Mouse (Mus musculus): Measurements from ENCODE around the gene Tgfbr3. TPM values are rescaled to one million over a fixed set of nuclear protein-coding genes. Genes with fewer than 3 reads are reported as not detected.

Tgfbr3 gene
- polyA plus RNA-seq (2016; fragmentation: Nextera tagmentation; extraction: Ambion mirVana): 17.5 and 20.3 TPM in 2 replicates

DNA sequence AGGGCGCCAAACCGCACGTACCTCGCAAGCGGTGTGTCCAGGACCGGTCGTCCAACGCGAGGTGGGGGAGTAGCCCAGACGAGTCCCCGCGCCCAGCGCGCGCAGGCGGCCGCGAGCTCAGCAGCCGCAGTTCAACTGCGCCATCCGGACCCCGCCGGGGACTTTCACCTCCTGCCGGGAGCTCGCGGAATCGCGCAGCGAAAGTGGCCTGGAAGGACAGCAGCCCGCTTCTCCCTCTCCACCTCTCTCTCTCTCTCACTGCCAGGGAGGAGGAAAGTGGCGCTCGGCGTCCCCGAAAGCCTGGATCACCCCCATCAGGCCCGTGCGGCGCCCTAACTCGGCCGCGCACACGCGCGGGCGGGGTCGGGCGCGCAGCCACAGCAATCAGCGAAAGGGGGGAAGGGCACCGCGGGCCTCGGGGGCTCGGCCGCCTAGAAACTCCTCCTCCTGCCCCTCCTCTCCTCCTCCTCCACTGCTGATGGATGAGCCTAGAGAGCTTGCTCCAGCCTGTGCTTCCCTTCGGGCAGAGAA lies at the start of gene Tgfbr3:
Tgfbr3 (minus strand) TSS at position 396 of the 531 bp plus-strand sequence.
- peaks cover 25% of the 10 kb centered on the region for H3K4me1 ChIP-seq (replicated peaks)
- peak within 1 kb of the TSS; percentile 84 for H3K4me3 ChIP-seq (replicated peaks)
- no peaks in the 10 kb centered on the region for H3K9me3 ChIP-seq
- under 1% methylated on average over 54 of the region's 54 CpGs for WGBS
- peaks cover 30% of the 10 kb centered on the region for H3K27me3 ChIP-seq
- peak; percentile 90 for ATAC-seq (ENCODE audit: insufficient number of reproducible peaks, insufficient read depth, low FRiP score, low TSS enrichment, low read depth)
- peak within 1 kb of the TSS; percentile 85 for H3K9ac ChIP-seq (replicated peaks)
- H3K4me2 ChIP-seq: peak within 1 kb of the TSS; percentile 94
- peak within 1 kb of the TSS; percentile 90 for H3K27ac ChIP-seq
- H3K36me3 ChIP-seq: no peaks in the 10 kb centered on the region

DNA sequence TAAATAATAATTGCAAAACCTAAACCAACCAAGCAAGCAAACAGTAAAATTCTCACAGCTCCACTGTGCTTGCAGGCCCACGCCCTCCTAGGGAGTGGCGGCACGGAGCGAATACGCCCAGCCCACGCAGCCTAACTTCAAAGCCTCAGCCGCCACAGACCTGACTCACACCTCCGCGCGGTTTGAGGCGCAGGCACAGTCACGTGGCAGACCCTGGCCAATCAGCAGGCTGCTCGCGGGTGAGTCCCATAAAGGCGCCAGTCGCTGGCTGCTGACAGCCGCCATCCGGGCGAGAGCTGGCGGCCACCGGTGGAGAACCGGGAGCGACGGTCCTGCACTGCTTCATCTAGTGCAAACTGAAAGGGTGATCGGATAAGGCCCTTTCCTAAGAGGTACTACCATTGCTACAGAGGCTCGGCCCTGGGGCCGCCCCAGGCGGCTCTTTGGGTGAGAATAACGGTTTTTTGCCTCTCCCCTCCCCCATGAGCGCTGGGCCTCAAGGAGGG lies 41.5 kb upstream of the Tgfbr3 start, which contains the start of gene Brdt:
Brdt (plus strand) TSS at position 244 of the 506 bp plus-strand sequence.
- H3K4me3 ChIP-seq (replicated peaks): no peak within 1 kb of the TSS
- ATAC-seq (ENCODE audit: insufficient number of reproducible peaks, insufficient read depth, low FRiP score, low TSS enrichment, low read depth): no peak
- no peaks in the 10 kb centered on the region for H3K4me1 ChIP-seq (replicated peaks)
- no peaks in the 10 kb centered on the region for H3K9me3 ChIP-seq
- no peak within 1 kb of the TSS for H3K4me2 ChIP-seq
- no peaks in the 10 kb centered on the region for H3K36me3 ChIP-seq
- no peak within 1 kb of the TSS for H3K27ac ChIP-seq
- no peaks in the 10 kb centered on the region for H3K27me3 ChIP-seq
- 86% methylated on average over 30 of the region's 30 CpGs for WGBS
- no peak within 1 kb of the TSS for H3K9ac ChIP-seq (replicated peaks)

DNA sequence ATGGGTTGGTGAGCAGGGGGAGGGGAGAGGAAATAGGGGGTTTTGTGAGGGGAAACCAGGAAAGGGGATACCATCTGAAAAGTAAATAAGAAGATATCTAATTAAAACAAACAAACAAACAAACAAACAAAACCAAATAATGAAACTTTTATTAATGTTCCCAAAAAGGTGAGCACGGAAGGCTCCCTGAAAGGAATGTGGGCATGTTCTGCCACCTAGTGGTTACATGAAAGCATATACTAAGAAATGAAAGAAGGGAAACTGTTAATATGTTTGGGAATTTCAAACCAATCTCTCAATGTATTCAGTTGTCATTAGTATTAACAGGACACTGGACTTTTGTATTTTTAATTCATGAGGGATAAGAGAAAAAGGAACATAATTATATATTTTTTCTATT lies 31.3 kb upstream of the Tgfbr3 start:
- H3K4me1 ChIP-seq (replicated peaks): peaks cover 7% of the 10 kb centered on the region; the same call in 1 of the 2 replicates
- 3% methylated on average over 1 of the region's 1 CpGs for WGBS
- ATAC-seq (ENCODE audit: insufficient number of reproducible peaks, insufficient read depth, low FRiP score, low TSS enrichment, low read depth): no peak
- no peak overlapping the region for H3K9ac ChIP-seq (replicated peaks)
- no peak overlapping the region for H3K27ac ChIP-seq
- H3K36me3 ChIP-seq: no peaks in the 10 kb centered on the region
- no peak overlapping the region for H3K4me3 ChIP-seq (replicated peaks)
- H3K9me3 ChIP-seq: peaks cover 4% of the 10 kb centered on the region; the same call in 1 of the 2 replicates
- H3K4me2 ChIP-seq: no peak overlapping the region
- no peaks in the 10 kb centered on the region for H3K27me3 ChIP-seq

- Histone ChIP-seq H3K27ac (no peak overlapping the region), H3K27me3 (no peaks in the 10 kb centered on the region), H3K36me3 (no peaks in the 10 kb centered on the region), H3K9me3 (peaks cover 4% of the 10 kb centered on the region; the same call in 1 of the 2 replicates), H3K4me1 (replicated peaks) (peaks cover 7% of the 10 kb centered on the region; the same call in 1 of the 2 replicates), H3K4me3 (replicated peaks) (no peak overlapping the region), H3K9ac (replicated peaks) (no peak overlapping the region), H3K4me2 (no peak overlapping the region)
- 92% methylated on average over 7 of the region's 7 CpGs for WGBS
- ATAC-seq (ENCODE audit: insufficient number of reproducible peaks, insufficient read depth, low FRiP score, low TSS enrichment, low read depth): no peak
Observed at GRCm38 (mm10) chr5:107317141-107317540, 27.7 kb upstream of the Tgfbr3 start.

DNA sequence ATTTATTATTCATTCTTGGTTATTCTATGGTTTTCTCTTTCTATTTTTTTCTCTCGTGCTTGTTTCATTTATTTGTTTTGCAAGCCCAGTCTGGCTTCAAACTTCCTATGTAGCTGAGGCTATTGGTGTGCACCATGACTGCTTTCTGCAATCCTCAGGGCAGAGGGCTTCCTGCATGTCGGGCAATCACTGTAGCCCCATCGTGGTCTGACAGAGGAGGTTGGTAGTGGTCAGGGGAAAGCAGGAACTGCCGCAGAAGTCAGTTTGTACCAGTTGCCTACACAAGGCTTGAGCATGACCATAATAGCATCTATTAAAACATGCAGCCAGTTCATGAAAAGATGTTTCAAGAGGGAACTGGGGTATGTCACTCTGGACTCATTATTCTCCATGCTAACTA lies 18.0 kb upstream of the Tgfbr3 start:
- Histone ChIP-seq H3K4me3 (replicated peaks) (no peak overlapping the region), H3K36me3 (no peaks in the 10 kb centered on the region), H3K27ac (no peak overlapping the region), H3K4me2 (no peak overlapping the region), H3K4me1 (replicated peaks) (peaks cover 14% of the 10 kb centered on the region), H3K9me3 (no peaks in the 10 kb centered on the region), H3K27me3 (0 out of 2 replicates have a peak, but pooled peaks cover 6% of the 10 kb centered on the region), H3K9ac (replicated peaks) (no peak overlapping the region)
- WGBS: 78% methylated on average over 4 of the region's 4 CpGs
- ATAC-seq (ENCODE audit: insufficient number of reproducible peaks, insufficient read depth, low FRiP score, low TSS enrichment, low read depth): no peak

GRCm38 (mm10) chr5:107304117-107304825 lies 14.8 kb upstream of the Tgfbr3 start:
- Histone ChIP-seq H3K9ac (replicated peaks) (no peak overlapping the region), H3K4me1 (replicated peaks) (peaks cover 12% of the 10 kb centered on the region), H3K27ac (no peak overlapping the region), H3K4me2 (no peak overlapping the region), H3K4me3 (replicated peaks) (no peak overlapping the region), H3K36me3 (no peaks in the 10 kb centered on the region), H3K27me3 (0 out of 2 replicates have a peak, but pooled peaks cover 6% of the 10 kb centered on the region), H3K9me3 (no peaks in the 10 kb centered on the region)
- 79% methylated on average over 13 of the region's 13 CpGs for WGBS
- ATAC-seq (ENCODE audit: insufficient number of reproducible peaks, insufficient read depth, low FRiP score, low TSS enrichment, low read depth): no peak

GRCm38 (mm10) chr5:107303350-107303861 lies 14.0 kb upstream of the Tgfbr3 start:
- Histone ChIP-seq H3K9me3 (no peaks in the 10 kb centered on the region), H3K4me1 (replicated peaks) (peaks cover 11% of the 10 kb centered on the region), H3K36me3 (no peaks in the 10 kb centered on the region), H3K9ac (replicated peaks) (no peak overlapping the region), H3K27me3 (0 out of 2 replicates have a peak, but pooled peaks cover 6% of the 10 kb centered on the region), H3K4me3 (replicated peaks) (no peak overlapping the region), H3K27ac (no peak overlapping the region; the same call in 1 of the 2 replicates), H3K4me2 (no peak overlapping the region)
- WGBS: 57% methylated on average over 11 of the region's 11 CpGs
- ATAC-seq (ENCODE audit: insufficient number of reproducible peaks, insufficient read depth, low FRiP score, low TSS enrichment, low read depth): no peak

DNA sequence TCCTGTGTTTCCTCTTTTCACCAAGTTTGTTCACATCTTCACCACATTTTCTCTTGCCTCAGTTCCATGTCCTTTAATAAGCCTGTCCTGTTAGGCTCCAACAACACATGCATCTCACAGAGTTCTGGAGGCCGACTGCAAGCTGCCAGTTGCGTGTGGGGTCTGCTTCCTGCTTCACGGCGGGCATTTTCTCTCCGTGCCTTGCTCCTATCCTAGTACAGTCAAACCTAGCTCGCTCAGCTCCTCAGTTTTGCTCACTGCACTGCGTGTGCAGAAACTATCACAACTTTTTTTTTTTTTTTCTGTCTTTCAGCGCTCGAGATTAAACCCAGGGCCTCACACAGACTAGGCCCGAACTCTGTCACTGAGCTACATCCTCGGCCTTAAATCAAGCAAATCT lies 9.4 kb upstream of the Tgfbr3 start:
- H3K4me1 ChIP-seq (replicated peaks): peaks cover 27% of the 10 kb centered on the region
- H3K27ac ChIP-seq: no peak overlapping the region
- 0 out of 2 replicates have a peak, but pooled peaks cover 5% of the 10 kb centered on the region for H3K27me3 ChIP-seq
- H3K9ac ChIP-seq (replicated peaks): no peak overlapping the region
- H3K4me2 ChIP-seq: no peak overlapping the region
- no peaks in the 10 kb centered on the region for H3K9me3 ChIP-seq
- H3K4me3 ChIP-seq (replicated peaks): no peak overlapping the region
- no peaks in the 10 kb centered on the region for H3K36me3 ChIP-seq
- no peak for ATAC-seq (ENCODE audit: insufficient number of reproducible peaks, insufficient read depth, low FRiP score, low TSS enrichment, low read depth)
- 59% methylated on average over 11 of the region's 11 CpGs for WGBS

GRCm38 (mm10) chr5:107296512-107297322 lies 7.3 kb upstream of the Tgfbr3 start:
- WGBS: 11% methylated on average over 9 of the region's 9 CpGs
- Histone ChIP-seq H3K9me3 (no peaks in the 10 kb centered on the region), H3K27me3 (no peaks in the 10 kb centered on the region), H3K9ac (replicated peaks) (no peak overlapping the region), H3K36me3 (no peaks in the 10 kb centered on the region), H3K4me3 (replicated peaks) (no peak overlapping the region), H3K27ac (peak overlapping the region; percentile 78), H3K4me2 (peak overlapping the region; percentile 46), H3K4me1 (replicated peaks) (peaks cover 25% of the 10 kb centered on the region)
- ATAC-seq (ENCODE audit: insufficient number of reproducible peaks, insufficient read depth, low FRiP score, low TSS enrichment, low read depth): peak; percentile 70

DNA sequence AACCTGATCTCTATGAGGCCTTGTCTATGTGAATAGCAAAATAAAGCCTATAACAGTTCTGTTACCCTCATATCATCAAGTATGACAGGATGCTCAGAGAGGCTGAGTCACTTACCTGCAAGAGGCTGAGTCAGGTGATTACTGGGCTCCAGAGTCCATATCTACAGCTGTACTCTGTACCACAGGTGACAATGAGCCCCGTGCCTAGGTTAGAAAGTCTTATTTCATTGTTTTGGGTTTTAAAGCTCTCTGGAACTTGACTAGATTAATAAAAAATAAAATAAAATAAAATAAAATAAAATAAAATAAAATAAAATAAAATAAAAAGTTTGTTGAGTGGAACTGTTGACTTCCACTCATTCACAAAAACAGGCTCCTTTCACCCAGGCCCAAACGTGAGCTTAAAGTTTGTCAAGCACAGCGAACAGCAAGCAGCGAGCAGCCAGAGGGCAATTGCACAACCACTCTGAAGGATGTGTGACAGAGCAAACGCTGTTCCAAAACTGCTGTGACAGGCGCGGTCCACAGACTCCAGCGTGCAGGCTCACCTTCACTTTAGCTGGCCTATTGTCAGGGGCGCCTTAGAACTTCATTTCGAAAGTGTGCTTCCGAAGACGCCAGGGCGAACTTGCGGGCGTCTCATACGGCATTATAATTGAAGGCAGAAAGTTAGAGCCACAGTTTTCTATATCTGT lies 6.5 kb upstream of the Tgfbr3 start:
- peak overlapping the region; percentile 46 for H3K4me2 ChIP-seq
- no peak for ATAC-seq (ENCODE audit: insufficient number of reproducible peaks, insufficient read depth, low FRiP score, low TSS enrichment, low read depth)
- WGBS: 40% methylated on average over 16 of the region's 16 CpGs
- no peak overlapping the region for H3K4me3 ChIP-seq (replicated peaks)
- peak overlapping the region; percentile 78 for H3K27ac ChIP-seq
- H3K4me1 ChIP-seq (replicated peaks): peaks cover 25% of the 10 kb centered on the region
- H3K36me3 ChIP-seq: no peaks in the 10 kb centered on the region
- H3K27me3 ChIP-seq: peaks cover 5% of the 10 kb centered on the region; the same call in 1 of the 2 replicates
- no peak overlapping the region for H3K9ac ChIP-seq (replicated peaks)
- no peaks in the 10 kb centered on the region for H3K9me3 ChIP-seq
